Mouse (Mus musculus) midbrain, embryonic 14.5 days (tissue): ENCODE results near the gene Ctsf. TPM values are rescaled to one million over a fixed set of nuclear protein-coding genes. Genes with fewer than 3 reads are reported as not detected.
A peak's percentile ranks its signal among the peaks of the same experiment; 100 is the strongest.

Source experiments
- ATAC-seq: fragments of 200-750 bp; cut with Nextera tagmentation; 2 replicates; pipeline ENCODE4 v1.8.0; 2017; ENCODE audit warnings: moderate number of reproducible peaks, moderate library complexity; ENCODE audit not compliant: low FRiP score, low TSS enrichment
- DNase-seq: peaks from one replicate; pipeline ENCODE4 v3.0.0-alpha.2; 2015
- H3K27ac ChIP-seq: fragments of 300-500 bp; sonication (generic); replicated peaks from 2 replicates; pipeline ENCODE4 v1.5.1; 2014; ENCODE audit warnings: mild to moderate bottlenecking, low read depth, low read length, moderate library complexity
- H3K27me3 ChIP-seq: fragments of 300-500 bp; sonication (generic); 2 replicates; pipeline ENCODE4 v1.6.1; 2014; ENCODE audit warnings: low read length, control low read depth, mixed read lengths; ENCODE audit not compliant: control insufficient read depth, insufficient read depth
- H3K36me3 ChIP-seq: fragments of 300-500 bp; sonication (generic); 2 replicates; pipeline ENCODE4 v1.6.1; 2014; ENCODE audit warnings: low read length, control low read depth; ENCODE audit not compliant: control insufficient read depth, insufficient read depth
- H3K4me1 ChIP-seq: fragments of 300-500 bp; sonication (generic); 2 replicates; pipeline ENCODE4 v1.6.1; 2014; ENCODE audit warnings: mild to moderate bottlenecking, antibody characterized with exemption, low read length, control low read depth; ENCODE audit not compliant: control insufficient read depth, insufficient read depth
- H3K4me2 ChIP-seq: fragments of 300-500 bp; sonication (generic); 2 replicates; pipeline ENCODE4 v1.6.1; 2014; ENCODE audit warnings: mild to moderate bottlenecking, low read length, moderate library complexity
- H3K4me3 ChIP-seq: fragments of 300-500 bp; sonication (generic); replicated peaks from 2 replicates; pipeline ENCODE4 v1.5.1; 2014; ENCODE audit warnings: low read depth, low read length
- H3K9ac ChIP-seq: fragments of 300-500 bp; sonication (generic); replicated peaks from 2 replicates; pipeline ENCODE4 v1.6.1; 2014; ENCODE audit warnings: mild to moderate bottlenecking, low read length, moderate library complexity
- H3K9me3 ChIP-seq: fragments of 300-500 bp; sonication (generic); 2 replicates; pipeline ENCODE4 v1.6.1; 2016; ENCODE audit warnings: low read length, control low read depth, mixed read lengths; ENCODE audit not compliant: control insufficient read depth
- whole genome bisulfite sequencing: fragments of 180-500 bp; shearing (Covaris S2); extraction: QIAGEN DNeasy Blood & Tissue Kit; methylation state at CpG from one replicate; pipeline ENCODE4 v1.1.7; 2014; 5-methylcytosine and 5-hydroxymethylcytosine counted together
- polyA plus RNA-seq: library from polyadenylated mRNA; unstranded; fragments of >200 nt; fragmentation: Nextera tagmentation; extraction: Ambion mirVana; gene quantifications from 2 replicates; pipeline ENCODE4 v1.2.1, GENCODE M21; 2014

Ctsf gene
- polyA plus RNA-seq, 1 experiment from 2014 or later: 57.3 TPM

GRCm38 (mm10) chr19:4820678-4821303 lies 34.1 kb upstream of the Ctsf start:
- H3K4me3 ChIP-seq: no peak overlapping the region
- H3K9me3 ChIP-seq: no peaks in the 10 kb centered on the region
- H3K4me1 ChIP-seq: no peaks in the 10 kb centered on the region
- H3K27me3 ChIP-seq: no peaks in the 10 kb centered on the region
- ATAC-seq: no peak
- WGBS: 82% methylated on average over 5 of the region's 5 CpGs
- peaks cover 16% of the 10 kb centered on the region for H3K36me3 ChIP-seq
- no peak overlapping the region for H3K4me2 ChIP-seq
- no peak overlapping the region for H3K27ac ChIP-seq
- H3K9ac ChIP-seq: no peak overlapping the region
- DNase-seq: peak; percentile 52

DNA sequence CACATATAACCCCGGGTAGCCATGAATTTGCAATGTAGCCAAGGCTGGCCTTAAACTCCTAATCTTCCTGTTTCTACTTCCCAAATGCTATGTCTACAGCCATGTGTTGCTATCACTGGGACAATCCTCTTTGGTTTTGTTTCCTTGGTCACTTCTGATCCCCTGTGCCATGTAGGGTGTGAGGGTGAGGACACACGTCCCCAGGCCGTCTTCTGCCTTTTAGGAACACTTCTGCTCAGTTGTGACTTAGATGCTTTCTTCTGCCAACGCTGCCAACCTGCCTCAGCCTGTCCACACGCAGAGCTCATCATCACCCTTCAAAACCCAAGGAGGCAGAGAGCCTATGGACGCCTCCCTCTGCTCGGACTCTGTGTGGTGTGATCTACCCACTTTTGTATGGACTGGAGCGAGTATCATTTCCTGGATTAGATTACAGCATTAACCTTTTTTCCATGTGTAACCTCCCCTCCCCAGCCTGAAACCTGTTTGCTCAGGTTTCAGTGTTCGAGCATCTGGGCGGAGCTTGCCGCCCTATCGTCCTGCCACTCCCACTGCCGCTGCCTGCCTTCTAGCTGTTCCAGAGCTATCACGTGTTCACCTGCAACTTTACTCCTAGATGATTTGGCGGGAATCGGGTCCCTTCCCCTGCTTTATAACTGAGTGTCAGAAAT lies 26.4 kb upstream of the Ctsf start:
- Histone ChIP-seq H3K27me3 (no peaks in the 10 kb centered on the region), H3K36me3 (peaks cover 26% of the 10 kb centered on the region), H3K9me3 (no peaks in the 10 kb centered on the region), H3K27ac (no peak overlapping the region), H3K9ac (no peak overlapping the region), H3K4me3 (no peak overlapping the region), H3K4me2 (no peak overlapping the region), H3K4me1 (no peaks in the 10 kb centered on the region)
- WGBS: 64% methylated on average over 16 of the region's 16 CpGs
- no peak for ATAC-seq
- no peak for DNase-seq

- DNase-seq: peak; percentile 24
- no peaks in the 10 kb centered on the region for H3K4me1 ChIP-seq
- H3K36me3 ChIP-seq: peaks cover 26% of the 10 kb centered on the region
- ATAC-seq: no peak
- no peaks in the 10 kb centered on the region for H3K9me3 ChIP-seq
- no peak overlapping the region for H3K4me2 ChIP-seq
- no peak overlapping the region for H3K27ac ChIP-seq
- H3K27me3 ChIP-seq: no peaks in the 10 kb centered on the region
- H3K4me3 ChIP-seq: no peak overlapping the region
- H3K9ac ChIP-seq: no peak overlapping the region
- 65% methylated on average over 7 of the region's 7 CpGs for WGBS
Measured at GRCm38 (mm10) chr19:4829156-4829555, 25.8 kb upstream of the Ctsf start.

- peaks cover 5% of the 10 kb centered on the region for H3K36me3 ChIP-seq
- H3K27ac ChIP-seq: no peak overlapping the region
- no peak overlapping the region for H3K4me3 ChIP-seq
- ATAC-seq (no peak), DNase-seq (no peak)
- no peak overlapping the region for H3K4me2 ChIP-seq
- peaks cover 10% of the 10 kb centered on the region for H3K4me1 ChIP-seq
- 91% methylated on average over 8 of the region's 8 CpGs for WGBS
- H3K9me3 ChIP-seq: no peaks in the 10 kb centered on the region
- no peak overlapping the region for H3K9ac ChIP-seq
- no peaks in the 10 kb centered on the region for H3K27me3 ChIP-seq
Measured at GRCm38 (mm10) chr19:4833977-4834376, 21.0 kb upstream of the Ctsf start.

GRCm38 (mm10) chr19:4836096-4836495 lies 18.8 kb upstream of the Ctsf start:
- no peak overlapping the region for H3K9ac ChIP-seq
- H3K27ac ChIP-seq: no peak overlapping the region
- H3K27me3 ChIP-seq: peaks cover 13% of the 10 kb centered on the region
- no peaks in the 10 kb centered on the region for H3K9me3 ChIP-seq
- H3K36me3 ChIP-seq: peaks cover 5% of the 10 kb centered on the region; the same call in 1 of the 2 replicates
- DNase-seq: no peak
- WGBS: 81% methylated on average over 2 of the region's 2 CpGs
- no peak overlapping the region for H3K4me3 ChIP-seq
- no peak overlapping the region for H3K4me2 ChIP-seq
- ATAC-seq: no peak
- peaks cover 15% of the 10 kb centered on the region for H3K4me1 ChIP-seq

GRCm38 (mm10) chr19:4837049-4837448 lies 17.9 kb upstream of the Ctsf start:
- no peak overlapping the region for H3K27ac ChIP-seq
- DNase-seq: no peak
- H3K9ac ChIP-seq: no peak overlapping the region
- H3K9me3 ChIP-seq: no peaks in the 10 kb centered on the region
- 93% methylated on average over 6 of the region's 6 CpGs for WGBS
- peaks cover 16% of the 10 kb centered on the region for H3K27me3 ChIP-seq
- no peak for ATAC-seq
- H3K4me1 ChIP-seq: peaks cover 15% of the 10 kb centered on the region
- H3K4me3 ChIP-seq: no peak overlapping the region
- no peak overlapping the region for H3K4me2 ChIP-seq
- H3K36me3 ChIP-seq: peaks cover 5% of the 10 kb centered on the region; the same call in 1 of the 2 replicates

DNA sequence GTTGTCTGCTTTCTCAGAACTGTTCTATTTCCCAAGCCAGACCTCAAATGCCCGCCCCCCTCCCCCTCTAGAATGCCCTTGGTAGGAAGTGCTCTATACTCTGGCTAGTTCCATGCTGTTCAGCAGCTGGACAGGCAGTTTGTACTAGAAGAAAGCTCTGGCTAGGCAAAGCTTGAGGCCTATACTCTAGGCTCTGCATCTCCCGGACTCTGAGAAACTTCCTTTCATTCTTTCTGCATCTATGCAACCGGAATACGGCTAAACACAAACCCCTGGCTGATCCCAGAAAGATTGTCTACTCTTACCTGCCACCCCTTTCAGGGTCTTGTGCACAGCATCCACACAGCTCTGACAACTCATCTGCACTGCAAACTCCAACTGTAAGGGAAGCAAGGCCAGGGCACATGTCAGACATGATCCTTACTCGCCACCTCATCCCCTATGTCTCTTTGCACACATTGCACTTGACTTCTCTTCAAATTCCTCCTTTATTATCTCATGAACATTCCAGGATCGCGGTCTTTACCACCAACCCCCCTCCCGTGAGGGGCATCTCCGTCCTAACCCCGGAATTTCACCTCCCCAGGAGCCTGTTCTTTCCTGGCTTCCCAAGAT lies 16.3 kb upstream of the Ctsf start:
- peaks cover 15% of the 10 kb centered on the region for H3K4me1 ChIP-seq
- H3K36me3 ChIP-seq: no peaks in the 10 kb centered on the region
- H3K4me2 ChIP-seq: peak overlapping the region; percentile 98
- peak overlapping the region; percentile 58 for H3K4me3 ChIP-seq
- peak overlapping the region; percentile 41 for H3K9ac ChIP-seq
- no peaks in the 10 kb centered on the region for H3K9me3 ChIP-seq
- peak; percentile 17; the same call in 1 of the 2 replicates for ATAC-seq
- DNase-seq: no peak
- 33% methylated on average over 10 of the region's 10 CpGs for WGBS
- H3K27me3 ChIP-seq: peaks cover 16% of the 10 kb centered on the region
- no peak overlapping the region for H3K27ac ChIP-seq

DNA sequence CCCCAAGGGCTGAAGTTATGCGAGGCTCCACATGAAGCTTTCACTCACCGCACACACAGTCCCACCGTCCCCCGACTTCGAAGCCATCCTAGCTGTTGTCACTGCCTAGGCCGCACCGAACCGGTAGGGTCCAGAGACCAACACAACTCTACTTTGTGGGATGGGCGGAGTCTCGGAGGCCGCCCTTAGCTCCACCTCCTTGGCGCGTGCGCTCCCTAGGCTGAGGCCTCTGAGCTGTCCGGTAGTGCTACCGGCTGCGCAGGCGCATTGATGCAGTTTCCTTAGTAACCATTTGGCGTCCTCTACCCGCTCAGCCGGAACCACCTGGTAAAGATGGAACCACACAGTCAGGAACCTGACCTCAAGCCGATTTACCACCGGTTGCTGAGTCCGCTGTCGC lies 15.8 kb upstream of the Ctsf start, which contains the start of the genes Ccs and Ccdc87:
Gene Ccs, minus strand, starts transcription at position 184 of the 400 bp plus-strand sequence.
Gene Ccdc87, plus strand, starts transcription at position 218 of the 400 bp plus-strand sequence.
- peak within 1 kb of the TSS; percentile 58 for H3K4me3 ChIP-seq
- H3K4me1 ChIP-seq: peaks cover 15% of the 10 kb centered on the region
- H3K27ac ChIP-seq: no peak within 1 kb of the TSS
- H3K36me3 ChIP-seq: no peaks in the 10 kb centered on the region
- WGBS: 1% methylated on average over 25 of the region's 25 CpGs
- peak; percentile 97 for DNase-seq
- H3K9ac ChIP-seq: peak within 1 kb of the TSS; percentile 41
- no peaks in the 10 kb centered on the region for H3K9me3 ChIP-seq
- H3K4me2 ChIP-seq: peak within 1 kb of the TSS; percentile 98
- peak; percentile 98 for ATAC-seq
- peaks cover 16% of the 10 kb centered on the region for H3K27me3 ChIP-seq
